Mouse (Mus musculus) liver, embryonic 11.5 days (tissue): ENCODE results near the gene Ssmem1. TPM values are rescaled to one million over a fixed set of nuclear protein-coding genes. Genes with fewer than 3 reads are reported as not detected.
A peak's percentile ranks its signal among the peaks of the same experiment; 100 is the strongest.

ENCODE experiments used
- ATAC-seq: fragments of 200-750 bp; cut with Nextera tagmentation; replicated peaks from 2 replicates; pipeline ENCODE4 v1.8.0; 2017; ENCODE audit warnings: moderate number of reproducible peaks, mild to moderate bottlenecking, moderate TSS enrichment, moderate library complexity; ENCODE audit not compliant: low FRiP score
- DNase-seq: peaks from one replicate; pipeline ENCODE4 v3.0.0-alpha.2; 2017; ENCODE audit warnings: low spot score
- H3K27ac ChIP-seq: fragments of 300-500 bp; sonication (generic); 2 replicates; pipeline ENCODE4 v1.5.1; 2014; ENCODE audit warnings: mild to moderate bottlenecking, low read depth, low read length, control low read depth
- H3K27me3 ChIP-seq: fragments of 300-500 bp; sonication (generic); replicated peaks from 2 replicates; pipeline ENCODE4 v1.6.1; 2014; ENCODE audit warnings: low read length, mixed read lengths; ENCODE audit not compliant: control insufficient read depth, insufficient read depth
- H3K36me3 ChIP-seq: fragments of 300-500 bp; sonication (generic); 2 replicates; pipeline ENCODE4 v1.6.1; 2014; ENCODE audit warnings: mild to moderate bottlenecking, low read length, moderate library complexity, mixed read lengths; ENCODE audit not compliant: control insufficient read depth, insufficient read depth
- H3K4me1 ChIP-seq: fragments of 300-500 bp; sonication (generic); replicated peaks from 2 replicates; pipeline ENCODE4 v1.6.1; 2014; ENCODE audit warnings: low read length, mixed read lengths; ENCODE audit not compliant: control insufficient read depth, insufficient read depth
- H3K4me2 ChIP-seq: fragments of 300-500 bp; sonication (generic); 2 replicates; pipeline ENCODE4 v1.6.1; 2014; ENCODE audit warnings: mild to moderate bottlenecking, control low read depth, moderate library complexity
- H3K4me3 ChIP-seq: fragments of 300-500 bp; sonication (generic); 2 replicates; pipeline ENCODE4 v1.5.1; 2014; ENCODE audit warnings: low read depth, low read length, control low read depth
- H3K9ac ChIP-seq: fragments of 300-500 bp; sonication (generic); 2 replicates; pipeline ENCODE4 v1.6.1; 2014; ENCODE audit warnings: low read depth, low read length, control low read depth
- H3K9me3 ChIP-seq: fragments of 300-500 bp; sonication (generic); 2 replicates; pipeline ENCODE4 v1.6.1; 2016; ENCODE audit warnings: low read length, inconsistent platforms, mixed read lengths; ENCODE audit not compliant: control insufficient read depth
- WGBS: fragments of 180-500 bp; shearing (Covaris S2); extraction: QIAGEN DNeasy Blood & Tissue Kit; methylation state at CpG from one replicate; pipeline ENCODE4 v1.1.7; 2014; 5-methylcytosine and 5-hydroxymethylcytosine counted together
- polyA plus RNA-seq: library from polyadenylated mRNA; unstranded; fragments of >200 nt; fragmentation: Nextera tagmentation; extraction: Ambion mirVana; gene quantifications from 2 replicates; pipeline ENCODE4 v1.2.1, GENCODE M21; 2014

Ssmem1 gene
- polyA plus RNA-seq, 1 experiment from 2014 or later, result not detected

DNA sequence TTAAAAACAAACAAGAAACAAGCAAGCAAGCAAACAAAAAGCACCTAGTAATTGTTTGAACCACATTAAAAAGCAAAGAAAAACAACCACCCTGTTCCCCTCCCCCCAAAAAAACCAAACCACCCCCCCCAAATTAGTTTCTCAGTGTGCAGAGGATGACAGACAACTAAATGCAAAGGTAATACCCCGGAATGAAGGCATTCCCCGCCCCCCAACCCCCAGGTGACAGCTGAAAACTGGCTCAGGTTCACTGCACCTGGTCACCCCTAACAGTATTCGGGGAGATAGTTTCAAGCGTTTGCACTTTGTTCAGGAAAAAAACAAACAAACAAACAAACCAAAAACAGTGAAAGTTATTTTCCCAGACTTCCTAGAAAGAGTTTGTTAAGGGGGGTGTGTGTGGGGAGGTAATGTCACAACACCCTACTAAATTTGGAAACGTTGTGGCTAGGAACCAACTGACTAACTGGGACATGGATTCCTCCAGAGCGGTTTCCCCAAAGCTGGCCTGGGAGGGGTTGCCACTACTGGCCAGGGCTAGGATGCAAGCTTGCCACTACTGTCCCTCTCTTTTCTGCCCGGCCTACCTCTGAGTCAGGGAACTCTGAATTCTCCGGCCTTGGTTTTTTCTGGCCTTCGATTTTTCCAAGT is 38.1 kb downstream of the Ssmem1 start:
- peaks cover 50% of the 10 kb centered on the region for H3K27me3 ChIP-seq
- no peak for ATAC-seq
- H3K4me3 ChIP-seq, result peak overlapping the region; percentile 30; the same call in 1 of the 2 replicates
- H3K9ac ChIP-seq, result no peak overlapping the region
- DNase-seq, result no peak
- 31% methylated on average over 9 of the region's 9 CpGs for WGBS
- H3K9me3 ChIP-seq, result no peaks in the 10 kb centered on the region
- H3K4me1 ChIP-seq, result peaks cover 16% of the 10 kb centered on the region
- H3K27ac ChIP-seq, result no peak overlapping the region
- H3K4me2 ChIP-seq, result peak overlapping the region; percentile 61
- H3K36me3 ChIP-seq, result no peaks in the 10 kb centered on the region

- peaks cover 51% of the 10 kb centered on the region for H3K27me3 ChIP-seq
- no peak overlapping the region for H3K4me3 ChIP-seq
- DNase-seq (no peak), ATAC-seq (no peak)
- peak overlapping the region; percentile 63 for H3K27ac ChIP-seq
- no peaks in the 10 kb centered on the region for H3K9me3 ChIP-seq
- H3K4me1 ChIP-seq, result peaks cover 12% of the 10 kb centered on the region
- WGBS, result 9% methylated on average over 15 of the region's 15 CpGs
- H3K36me3 ChIP-seq, result no peaks in the 10 kb centered on the region
- peak overlapping the region; percentile 39 for H3K4me2 ChIP-seq
- no peak overlapping the region; the same call in 1 of the 2 replicates for H3K9ac ChIP-seq
These were observed 39.6 kb downstream of the Ssmem1 start for GRCm38 (mm10) chr6:30549231-30549761.

DNA sequence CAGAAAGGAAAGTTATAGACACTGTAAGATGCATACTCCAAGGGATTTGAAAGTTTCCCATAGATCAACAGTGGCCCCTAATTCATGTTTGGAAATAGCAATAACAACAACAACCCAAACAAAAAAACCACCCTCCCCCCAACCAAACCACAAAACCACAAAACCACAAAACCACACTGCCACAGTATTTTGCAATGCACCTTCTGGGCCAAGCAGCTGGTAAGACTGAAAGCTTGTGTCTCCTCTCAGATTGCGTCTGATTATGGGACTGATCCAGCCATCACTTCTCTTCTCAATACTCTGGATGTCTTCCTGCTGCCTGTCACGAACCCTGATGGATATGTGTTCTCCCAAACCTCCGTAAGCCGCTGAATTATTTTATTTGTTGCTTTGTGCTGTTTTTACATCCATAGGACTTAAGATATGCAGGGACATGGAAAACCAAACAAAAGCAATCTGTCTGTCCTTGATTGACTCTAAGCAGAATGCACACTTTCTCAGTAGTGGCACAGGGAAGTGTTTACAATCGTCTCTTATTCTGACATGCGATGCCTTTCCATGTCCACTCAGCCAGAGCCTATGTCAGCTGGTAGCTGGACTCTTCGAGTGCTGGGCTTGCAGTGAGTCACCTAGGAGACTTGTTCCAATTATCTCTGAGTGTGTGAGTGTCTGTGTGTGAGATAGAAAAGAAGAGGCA is 41.0 kb downstream of the Ssmem1 start:
- H3K4me2 ChIP-seq, result no peak overlapping the region
- no peak overlapping the region for H3K9ac ChIP-seq
- H3K9me3 ChIP-seq, result no peaks in the 10 kb centered on the region
- ATAC-seq, result no peak
- H3K4me1 ChIP-seq, result peaks cover 12% of the 10 kb centered on the region
- H3K27me3 ChIP-seq, result peaks cover 44% of the 10 kb centered on the region
- no peaks in the 10 kb centered on the region for H3K36me3 ChIP-seq
- DNase-seq, result no peak
- no peak overlapping the region for H3K4me3 ChIP-seq
- 59% methylated on average over 7 of the region's 7 CpGs for WGBS
- no peak overlapping the region for H3K27ac ChIP-seq

- Histone ChIP-seq H3K4me1 (peaks cover 12% of the 10 kb centered on the region), H3K27me3 (peaks cover 39% of the 10 kb centered on the region), H3K36me3 (no peaks in the 10 kb centered on the region), H3K27ac (no peak overlapping the region), H3K4me3 (no peak overlapping the region), H3K4me2 (no peak overlapping the region), H3K9ac (no peak overlapping the region), H3K9me3 (no peaks in the 10 kb centered on the region)
- DNase-seq (no peak), ATAC-seq (no peak)
These were observed 41.5 kb downstream of the Ssmem1 start for GRCm38 (mm10) chr6:30551193-30551515.

DNA sequence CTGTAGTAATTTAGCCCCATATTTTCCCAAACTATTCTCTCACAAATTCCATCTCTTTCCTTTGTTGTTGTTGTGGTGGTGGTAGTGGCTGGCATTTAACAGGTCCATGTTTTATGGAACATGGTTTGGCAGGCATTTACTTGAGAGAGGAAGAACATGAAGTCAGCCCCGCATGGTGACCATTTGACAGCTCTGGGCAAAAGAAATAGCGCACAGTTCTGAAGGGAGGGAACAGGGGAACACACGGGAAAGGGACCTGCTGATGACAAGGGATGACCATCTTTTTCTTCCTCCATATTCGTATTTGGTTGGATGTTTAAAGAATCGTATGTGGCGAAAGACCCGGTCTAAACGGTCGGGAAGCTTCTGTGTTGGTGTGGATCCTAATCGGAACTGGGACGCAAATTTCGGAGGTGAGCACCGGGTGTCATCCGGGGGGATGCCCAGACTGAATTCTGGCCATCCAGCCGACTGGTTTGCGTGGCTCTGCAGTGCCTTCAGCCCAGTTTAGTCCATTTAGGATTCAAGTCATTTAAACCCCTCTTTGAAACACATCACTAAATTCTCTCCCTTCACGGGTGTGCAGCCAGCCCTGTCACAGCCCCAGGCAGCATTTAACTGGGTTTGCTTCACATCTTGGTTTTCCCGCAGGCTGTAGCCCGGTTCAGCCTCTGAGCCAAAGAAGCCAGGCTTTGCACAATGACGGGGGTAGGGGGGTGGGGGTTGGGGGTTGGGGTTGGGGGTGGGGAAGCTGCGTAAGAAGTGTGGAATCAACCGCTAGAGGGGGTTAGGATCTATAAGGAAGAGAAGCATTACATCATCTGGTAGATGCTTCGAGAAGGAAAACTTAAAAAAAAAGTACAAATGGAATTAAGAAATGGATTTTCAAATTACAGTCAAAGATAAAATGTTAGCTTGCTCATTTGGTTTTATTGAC is 42.3 kb downstream of the Ssmem1 start:
- H3K27me3 ChIP-seq, result peaks cover 39% of the 10 kb centered on the region
- no peak for ATAC-seq
- H3K4me1 ChIP-seq, result peaks cover 8% of the 10 kb centered on the region
- H3K9ac ChIP-seq, result no peak overlapping the region
- peak overlapping the region; percentile 23; the same call in 1 of the 2 replicates for H3K4me2 ChIP-seq
- H3K4me3 ChIP-seq, result no peak overlapping the region
- no peaks in the 10 kb centered on the region for H3K36me3 ChIP-seq
- H3K9me3 ChIP-seq, result no peaks in the 10 kb centered on the region
- 25% methylated on average over 23 of the region's 23 CpGs for WGBS
- H3K27ac ChIP-seq, result no peak overlapping the region
- DNase-seq, result no peak

DNA sequence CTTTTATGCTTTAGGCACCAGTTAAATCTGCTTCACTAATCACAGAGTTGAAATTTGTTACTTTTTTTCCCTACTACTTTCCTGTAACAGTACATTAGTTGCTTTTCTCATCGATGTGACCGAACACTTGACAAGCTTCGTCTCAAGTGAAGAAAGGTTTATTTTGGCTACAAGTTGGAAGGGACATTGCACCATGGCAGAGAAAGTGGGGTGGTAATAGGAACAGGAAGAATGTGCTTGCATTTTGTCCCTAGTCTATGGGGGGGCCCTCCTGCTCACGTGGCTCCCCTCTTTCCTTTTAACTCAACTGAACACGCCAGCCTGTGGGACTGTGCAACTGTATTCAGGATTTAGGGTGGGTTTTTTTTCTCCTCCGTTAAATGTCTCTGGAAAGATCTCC is 43.0 kb downstream of the Ssmem1 start:
- H3K4me3 ChIP-seq, result no peak overlapping the region
- H3K27ac ChIP-seq, result no peak overlapping the region
- H3K4me1 ChIP-seq, result peaks cover 8% of the 10 kb centered on the region
- DNase-seq (no peak), ATAC-seq (no peak)
- no peak overlapping the region for H3K9ac ChIP-seq
- no peak overlapping the region for H3K4me2 ChIP-seq
- H3K9me3 ChIP-seq, result no peaks in the 10 kb centered on the region
- H3K27me3 ChIP-seq, result peaks cover 39% of the 10 kb centered on the region
- H3K36me3 ChIP-seq, result no peaks in the 10 kb centered on the region
- 61% methylated on average over 6 of the region's 6 CpGs for WGBS

DNA sequence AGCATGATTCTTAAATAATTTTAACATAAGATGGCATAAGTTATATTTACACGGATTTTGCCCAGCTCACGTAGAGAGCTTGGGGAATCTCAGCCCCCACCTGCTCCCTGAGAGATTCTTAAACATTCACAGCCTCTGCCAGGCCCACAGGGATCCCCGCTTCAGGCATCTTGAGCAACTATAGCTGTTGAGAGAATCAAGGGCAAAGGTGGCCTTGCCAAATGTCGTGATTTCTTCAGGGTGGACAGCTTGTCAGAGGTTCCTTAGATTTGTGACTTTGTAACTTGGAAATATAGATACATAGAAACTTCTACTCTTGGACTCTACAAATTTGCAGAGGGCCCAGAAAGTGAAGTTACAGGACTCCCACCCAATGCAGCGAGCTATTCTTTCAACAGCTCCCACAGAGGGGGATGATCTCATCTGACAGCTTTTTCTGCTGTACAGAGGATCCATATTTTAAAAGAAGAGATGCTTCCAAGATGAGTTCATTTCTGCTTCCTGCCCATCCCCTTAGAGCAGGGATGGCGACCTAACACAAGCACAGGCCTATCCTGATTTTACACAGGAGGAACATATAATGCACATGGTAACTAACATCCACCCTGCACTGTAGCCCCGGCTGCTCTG is 43.8 kb downstream of the Ssmem1 start:
- ATAC-seq, result no peak
- no peak overlapping the region for H3K27ac ChIP-seq
- peaks cover 6% of the 10 kb centered on the region; the same call in 1 of the 2 replicates for H3K4me1 ChIP-seq

DNA sequence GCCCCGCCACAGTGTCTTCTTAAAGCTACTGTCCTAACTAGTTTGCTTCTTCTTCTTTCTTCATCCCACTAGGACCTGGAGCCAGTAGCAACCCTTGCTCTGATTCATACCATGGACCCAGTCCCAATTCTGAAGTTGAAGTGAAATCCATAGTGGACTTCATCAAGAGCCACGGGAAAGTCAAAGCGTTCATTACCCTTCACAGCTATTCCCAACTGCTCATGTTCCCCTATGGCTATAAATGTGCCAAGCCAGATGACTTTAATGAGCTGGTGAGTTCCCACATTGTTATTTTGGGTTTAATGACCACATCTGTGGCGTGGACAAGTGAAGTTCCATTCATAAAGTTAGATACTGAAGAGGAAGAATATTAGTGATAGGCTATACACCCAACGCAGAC is 44.4 kb downstream of the Ssmem1 start:
- DNase-seq, result no peak
- H3K4me2 ChIP-seq, result no peak overlapping the region
- H3K36me3 ChIP-seq, result no peaks in the 10 kb centered on the region
- H3K4me3 ChIP-seq, result no peak overlapping the region
- peaks cover 29% of the 10 kb centered on the region for H3K27me3 ChIP-seq
- 83% methylated on average over 5 of the region's 5 CpGs for WGBS
- no peak overlapping the region for H3K9ac ChIP-seq
- no peak for ATAC-seq
- peaks cover 3% of the 10 kb centered on the region; the same call in 1 of the 2 replicates for H3K4me1 ChIP-seq
- H3K27ac ChIP-seq, result no peak overlapping the region
- H3K9me3 ChIP-seq, result no peaks in the 10 kb centered on the region

More for the DNA sequence above, 43.8 kb downstream of the Ssmem1 start:
- Histone ChIP-seq H3K4me2 (no peak overlapping the region), H3K9me3 (no peaks in the 10 kb centered on the region), H3K4me3 (no peak overlapping the region), H3K36me3 (no peaks in the 10 kb centered on the region), H3K9ac (no peak overlapping the region), H3K27me3 (peaks cover 31% of the 10 kb centered on the region)
- DNase-seq, result no peak
- 74% methylated on average over 7 of the region's 7 CpGs for WGBS
